Mouse (Mus musculus): ENCODE data around the gene Dock9. TPM values are rescaled to one million over a fixed set of nuclear protein-coding genes. Genes with fewer than 3 reads are reported as not detected.
"Not testable (repeated sequence)": the region's sequence is repeated elsewhere in the genome, so short reads cannot be mapped to it uniquely, and the experiment has no call there.

The Dock9 gene
- polyA plus RNA-seq, 1 experiment from 2014 or later: 5.1 TPM

DNA sequence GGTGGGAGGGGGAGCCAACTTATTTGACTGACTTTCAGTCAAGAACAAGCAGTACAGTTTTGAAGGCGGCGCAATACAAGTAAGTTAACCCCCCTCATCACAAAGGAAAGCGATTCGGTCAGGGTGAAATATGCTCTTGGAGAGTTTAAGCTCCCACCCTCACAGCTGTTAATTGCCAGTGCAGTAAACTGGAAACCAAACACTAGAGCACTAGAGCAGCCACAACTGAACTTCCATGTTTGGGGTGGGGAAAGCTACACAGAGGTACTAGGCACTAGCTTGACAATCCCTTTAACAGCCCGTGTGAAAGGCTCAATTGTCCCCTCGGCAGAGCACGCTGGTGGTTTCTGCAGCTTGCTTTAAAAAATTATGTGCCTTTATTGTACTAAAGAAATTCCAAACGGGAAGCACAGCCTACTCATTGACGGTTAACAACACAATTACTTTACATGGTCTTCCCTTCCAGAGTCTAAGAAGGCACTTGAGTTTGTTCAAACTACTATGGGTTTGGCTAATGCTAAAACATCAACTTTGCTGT is 100.4 kb downstream of the Dock9 start:
- ATAC-seq (ENCODE audit: insufficient number of reproducible peaks, insufficient read depth, low FRiP score, low TSS enrichment, low read depth): peak; percentile 82; the same call in 1 of the 2 replicates
- H3K9me3 ChIP-seq: no peaks in the 10 kb centered on the region
- peak overlapping the region; percentile 73 for H3K27ac ChIP-seq
- 25% methylated on average over 9 of the region's 9 CpGs for WGBS
- H3K4me2 ChIP-seq: peak overlapping the region; percentile 56
- H3K27me3 ChIP-seq: peaks cover 10% of the 10 kb centered on the region
- peaks cover 39% of the 10 kb centered on the region for H3K4me1 ChIP-seq (replicated peaks)
- H3K36me3 ChIP-seq: no peaks in the 10 kb centered on the region
- no peak overlapping the region for H3K9ac ChIP-seq (replicated peaks)
- peak overlapping the region; percentile 34 for H3K4me3 ChIP-seq (replicated peaks)

DNA sequence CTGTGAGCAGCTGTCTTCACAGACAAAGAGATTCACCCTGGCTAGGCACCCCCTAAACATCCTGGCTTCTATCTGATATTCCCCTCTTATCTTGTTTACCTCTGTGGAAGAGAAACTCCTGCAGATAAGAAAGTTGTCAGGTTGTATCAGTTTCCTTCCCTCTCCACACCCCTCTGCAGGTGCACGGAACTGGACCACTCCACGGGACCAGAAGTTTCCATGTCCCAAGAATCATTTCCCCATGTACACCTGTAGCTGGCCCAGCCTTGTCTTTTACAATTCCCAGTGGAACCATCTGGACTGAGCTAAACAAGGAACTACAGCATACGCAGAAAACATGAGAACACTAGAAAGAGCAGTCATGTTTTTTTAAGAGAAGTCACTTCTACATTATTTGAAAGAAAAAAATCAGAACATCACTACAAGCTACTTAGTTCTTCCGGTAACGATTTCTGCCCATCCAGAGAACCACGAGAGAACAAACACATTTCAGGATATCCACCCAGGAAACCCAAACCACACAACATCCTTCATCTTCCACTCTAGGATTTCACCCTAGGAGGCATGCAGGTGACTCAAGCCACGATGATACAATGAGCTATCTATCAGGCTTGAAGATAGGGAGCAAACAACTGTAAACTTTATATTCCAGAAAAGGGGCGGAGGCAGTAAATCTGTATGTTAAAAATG is 101.1 kb downstream of the Dock9 start:
- ATAC-seq (ENCODE audit: insufficient number of reproducible peaks, insufficient read depth, low FRiP score, low TSS enrichment, low read depth): no peak
- H3K4me3 ChIP-seq (replicated peaks): peak overlapping the region; percentile 8; the same call in 1 of the 2 replicates
- peak overlapping the region; percentile 73; the same call in 1 of the 2 replicates for H3K27ac ChIP-seq
- H3K9me3 ChIP-seq: no peaks in the 10 kb centered on the region
- H3K27me3 ChIP-seq: peaks cover 9% of the 10 kb centered on the region
- H3K4me1 ChIP-seq (replicated peaks): peaks cover 35% of the 10 kb centered on the region
- WGBS: 63% methylated on average over 8 of the region's 8 CpGs
- H3K4me2 ChIP-seq: peak overlapping the region; percentile 56
- no peaks in the 10 kb centered on the region for H3K36me3 ChIP-seq
- H3K9ac ChIP-seq (replicated peaks): no peak overlapping the region

DNA sequence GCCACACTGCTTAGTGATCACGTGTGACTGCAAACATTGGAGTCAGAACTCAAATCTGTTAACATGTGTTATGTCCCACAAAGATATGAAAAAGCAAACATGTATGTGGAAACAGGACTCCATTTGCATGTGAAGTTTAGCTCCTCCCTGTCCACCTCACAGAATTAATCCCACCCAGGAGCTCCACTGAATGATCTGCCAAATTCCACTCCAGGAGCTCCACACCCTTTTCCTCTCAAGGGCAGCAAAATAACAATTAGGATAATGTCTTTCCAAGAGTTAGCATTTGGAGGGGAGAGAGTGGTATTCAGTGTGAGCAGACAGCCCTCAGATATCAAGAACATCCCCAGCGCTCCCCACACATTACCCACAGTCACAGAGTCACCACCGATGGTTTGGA is 102.9 kb downstream of the Dock9 start:
- no peak for ATAC-seq (ENCODE audit: insufficient number of reproducible peaks, insufficient read depth, low FRiP score, low TSS enrichment, low read depth)
- 90% methylated on average over 3 of the region's 3 CpGs for WGBS
- H3K27me3 ChIP-seq: peaks cover 9% of the 10 kb centered on the region

DNA sequence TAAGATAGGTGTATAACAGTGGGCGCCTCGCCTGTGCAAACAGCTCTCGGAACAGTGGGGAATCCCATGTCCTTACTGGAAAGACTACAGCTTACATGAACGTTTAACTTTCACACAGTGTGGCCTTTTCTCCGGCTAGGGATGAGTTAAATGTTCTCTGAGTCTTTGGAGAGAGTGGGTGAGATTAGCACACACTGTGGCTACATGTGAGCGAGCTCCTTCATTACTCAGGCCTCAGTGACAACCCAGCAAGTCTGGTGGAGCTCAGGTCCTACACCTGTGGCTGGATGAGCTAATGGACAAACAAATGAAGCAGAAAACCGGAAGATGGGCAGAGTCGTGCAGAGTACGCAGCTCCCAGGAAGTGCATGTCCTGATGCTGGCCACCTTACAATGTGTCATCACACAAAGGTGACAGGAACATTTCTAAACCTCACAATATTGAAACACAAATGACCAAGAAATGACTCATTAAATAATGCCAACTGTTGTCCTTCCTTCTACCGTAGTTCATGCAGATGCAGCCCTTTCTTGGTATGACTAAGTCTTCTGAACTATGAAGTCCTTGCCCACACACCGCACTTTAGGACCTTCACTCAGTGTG is 103.5 kb downstream of the Dock9 start:
- no peak overlapping the region for H3K4me3 ChIP-seq (replicated peaks)
- no peak overlapping the region for H3K27ac ChIP-seq
- H3K9me3 ChIP-seq: no peaks in the 10 kb centered on the region
- H3K9ac ChIP-seq (replicated peaks): no peak overlapping the region
- H3K4me2 ChIP-seq: no peak overlapping the region
- ATAC-seq (ENCODE audit: insufficient number of reproducible peaks, insufficient read depth, low FRiP score, low TSS enrichment, low read depth): no peak
- H3K27me3 ChIP-seq: peaks cover 9% of the 10 kb centered on the region
- WGBS: 85% methylated on average over 11 of the region's 11 CpGs
- peaks cover 32% of the 10 kb centered on the region for H3K4me1 ChIP-seq (replicated peaks)
- no peaks in the 10 kb centered on the region for H3K36me3 ChIP-seq

More for the DNA sequence above, 102.9 kb downstream of the Dock9 start:
- Histone ChIP-seq H3K4me2 (no peak overlapping the region), H3K9ac (replicated peaks) (no peak overlapping the region), H3K4me3 (replicated peaks) (no peak overlapping the region), H3K27ac (no peak overlapping the region), H3K4me1 (replicated peaks) (peaks cover 32% of the 10 kb centered on the region), H3K9me3 (no peaks in the 10 kb centered on the region), H3K36me3 (no peaks in the 10 kb centered on the region)

DNA sequence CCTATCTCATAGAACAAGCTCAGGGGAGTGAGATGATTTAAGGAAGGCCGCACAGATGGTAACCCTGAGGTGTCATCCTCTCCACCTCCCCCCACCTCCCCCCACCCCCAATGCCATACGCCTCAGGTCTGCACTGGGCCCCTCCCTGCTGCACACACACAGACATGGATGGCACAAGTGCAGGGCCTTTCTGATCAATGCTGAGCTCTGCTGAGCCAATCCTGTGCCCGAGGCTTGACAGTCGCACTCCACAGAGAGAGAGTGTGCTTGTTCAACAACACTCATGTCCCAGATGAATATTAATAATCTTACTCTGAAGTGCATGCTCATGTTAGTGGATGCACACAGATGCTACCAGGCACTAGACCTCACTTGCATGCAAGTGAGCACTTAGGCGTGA is 108.0 kb downstream of the Dock9 start:
- H3K27ac ChIP-seq; ATAC-seq (ENCODE audit: insufficient number of reproducible peaks, insufficient read depth, low FRiP score, low TSS enrichment, low read depth); H3K9ac ChIP-seq (replicated peaks); H3K9me3 ChIP-seq; H3K4me3 ChIP-seq (replicated peaks); H3K4me2 ChIP-seq; H3K27me3 ChIP-seq; H3K36me3 ChIP-seq: not testable (repeated sequence)
- peaks cover 10% of the 10 kb centered on the region for H3K4me1 ChIP-seq (replicated peaks)
- 60% methylated on average over 5 of the region's 5 CpGs for WGBS

DNA sequence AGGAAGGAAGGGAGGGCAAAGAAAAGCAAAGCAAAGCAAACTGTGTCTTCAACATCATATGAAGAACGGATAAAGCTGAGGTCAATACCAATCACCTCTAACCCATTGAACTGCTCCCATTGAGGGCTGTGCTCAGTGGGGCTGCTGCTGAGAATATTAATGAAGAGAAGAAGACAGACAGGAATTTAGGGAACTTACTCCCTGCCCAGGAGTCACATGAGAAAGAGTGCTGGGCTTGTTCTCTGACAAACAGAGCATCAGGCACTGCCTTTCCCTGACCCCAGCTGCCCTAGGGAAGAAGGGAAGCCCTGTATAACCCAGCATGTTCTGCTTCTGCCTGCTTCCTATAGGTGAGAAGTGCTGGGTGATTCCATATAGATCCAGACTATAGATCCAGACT is 109.5 kb downstream of the Dock9 start:
- no peak for ATAC-seq (ENCODE audit: insufficient number of reproducible peaks, insufficient read depth, low FRiP score, low TSS enrichment, low read depth)
- 68% methylated on average over 1 of the region's 1 CpGs for WGBS
- H3K4me2 ChIP-seq: no peak overlapping the region

DNA sequence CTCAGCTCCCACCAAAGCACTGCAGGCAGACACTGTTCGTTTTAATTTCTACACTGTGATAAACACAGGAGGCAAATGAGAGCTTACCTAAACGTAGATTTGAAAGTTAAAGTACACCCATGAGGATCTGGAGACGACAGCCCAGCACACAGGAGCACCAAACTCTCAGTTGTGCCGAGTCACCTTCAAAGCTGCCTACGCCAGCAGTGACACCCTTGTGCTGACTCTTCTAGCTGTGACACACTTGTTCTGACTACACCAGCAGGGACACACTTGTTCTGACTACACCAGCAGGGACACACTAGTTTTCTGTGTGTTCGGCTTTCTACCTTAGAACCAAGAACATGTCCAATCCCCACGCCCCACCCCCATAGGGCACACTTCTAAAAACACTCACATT is 110.4 kb downstream of the Dock9 start:
- Histone ChIP-seq H3K9ac (replicated peaks) (no peak overlapping the region), H3K36me3 (no peaks in the 10 kb centered on the region), H3K4me3 (replicated peaks) (no peak overlapping the region), H3K9me3 (no peaks in the 10 kb centered on the region), H3K27ac (no peak overlapping the region), H3K27me3 (no peaks in the 10 kb centered on the region), H3K4me2 (no peak overlapping the region), H3K4me1 (replicated peaks) (peaks cover 10% of the 10 kb centered on the region)
- no peak for ATAC-seq (ENCODE audit: insufficient number of reproducible peaks, insufficient read depth, low FRiP score, low TSS enrichment, low read depth)
- WGBS: 77% methylated on average over 7 of the region's 7 CpGs

More for the DNA sequence above, 109.5 kb downstream of the Dock9 start:
- H3K9ac ChIP-seq (replicated peaks): no peak overlapping the region
- H3K4me1 ChIP-seq (replicated peaks): peaks cover 10% of the 10 kb centered on the region
- H3K9me3 ChIP-seq: no peaks in the 10 kb centered on the region
- H3K27ac ChIP-seq: 0 out of 2 replicates have a peak overlapping the region, but pooled peaks have one; percentile 17
- H3K36me3 ChIP-seq: no peaks in the 10 kb centered on the region
- no peaks in the 10 kb centered on the region for H3K27me3 ChIP-seq
- no peak overlapping the region for H3K4me3 ChIP-seq (replicated peaks)

DNA sequence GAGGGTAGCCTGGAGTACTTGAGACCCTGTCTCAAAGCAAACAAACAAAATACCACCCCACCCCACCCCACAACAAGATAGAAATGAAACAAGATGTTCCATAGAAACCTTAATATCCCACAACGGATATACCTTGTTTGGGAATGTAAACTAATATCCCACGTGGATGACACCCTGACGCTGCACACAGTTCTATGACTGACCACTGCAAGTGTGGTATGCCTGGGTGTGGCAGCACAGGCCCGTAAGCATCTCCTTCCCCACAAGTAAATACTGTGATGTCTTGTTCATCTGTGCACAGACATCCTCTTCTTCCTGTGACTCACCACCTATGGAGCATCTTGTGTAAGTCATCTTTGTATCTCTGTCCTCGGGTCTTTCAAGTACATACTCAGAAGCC is 118.7 kb downstream of the Dock9 start:
- Histone ChIP-seq H3K4me1 (replicated peaks) (peaks cover 41% of the 10 kb centered on the region), H3K9me3 (no peaks in the 10 kb centered on the region), H3K36me3 (no peaks in the 10 kb centered on the region), H3K27me3 (no peaks in the 10 kb centered on the region), H3K4me3 (replicated peaks) (no peak overlapping the region), H3K27ac (0 out of 2 replicates have a peak overlapping the region, but pooled peaks have one; percentile 12), H3K4me2 (no peak overlapping the region), H3K9ac (replicated peaks) (no peak overlapping the region)
- 88% methylated on average over 5 of the region's 5 CpGs for WGBS
- no peak for ATAC-seq (ENCODE audit: insufficient number of reproducible peaks, insufficient read depth, low FRiP score, low TSS enrichment, low read depth)

DNA sequence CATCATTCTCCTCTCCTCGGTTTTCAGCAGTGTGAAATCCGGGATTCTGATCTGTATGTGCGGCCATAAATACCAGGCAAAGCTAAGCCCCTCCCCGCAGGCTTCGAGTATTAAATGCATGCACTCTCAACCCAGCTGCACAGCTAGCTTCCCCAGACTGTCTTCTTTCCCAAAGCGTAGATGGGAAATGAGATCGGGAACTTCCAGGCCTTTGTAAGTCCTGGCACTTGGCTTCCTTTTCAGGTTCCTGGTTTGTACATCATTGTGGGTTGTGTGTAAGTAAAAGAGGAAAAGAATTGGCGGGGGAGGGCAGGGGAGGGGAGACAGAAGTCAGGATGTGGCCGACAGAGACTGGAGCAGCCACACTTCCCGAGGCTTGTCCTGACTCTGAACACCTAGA is 119.2 kb downstream of the Dock9 start:
- Histone ChIP-seq H3K9me3 (0 out of 2 replicates have a peak, but pooled peaks cover under 1% of the 10 kb centered on the region), H3K4me3 (replicated peaks) (no peak overlapping the region), H3K27ac (0 out of 2 replicates have a peak overlapping the region, but pooled peaks have one; percentile 53), H3K4me2 (no peak overlapping the region), H3K36me3 (no peaks in the 10 kb centered on the region), H3K4me1 (replicated peaks) (peaks cover 41% of the 10 kb centered on the region), H3K9ac (replicated peaks) (no peak overlapping the region), H3K27me3 (no peaks in the 10 kb centered on the region)
- ATAC-seq (ENCODE audit: insufficient number of reproducible peaks, insufficient read depth, low FRiP score, low TSS enrichment, low read depth): peak; percentile 65; the same call in 1 of the 2 replicates
- WGBS: 45% methylated on average over 10 of the region's 10 CpGs

DNA sequence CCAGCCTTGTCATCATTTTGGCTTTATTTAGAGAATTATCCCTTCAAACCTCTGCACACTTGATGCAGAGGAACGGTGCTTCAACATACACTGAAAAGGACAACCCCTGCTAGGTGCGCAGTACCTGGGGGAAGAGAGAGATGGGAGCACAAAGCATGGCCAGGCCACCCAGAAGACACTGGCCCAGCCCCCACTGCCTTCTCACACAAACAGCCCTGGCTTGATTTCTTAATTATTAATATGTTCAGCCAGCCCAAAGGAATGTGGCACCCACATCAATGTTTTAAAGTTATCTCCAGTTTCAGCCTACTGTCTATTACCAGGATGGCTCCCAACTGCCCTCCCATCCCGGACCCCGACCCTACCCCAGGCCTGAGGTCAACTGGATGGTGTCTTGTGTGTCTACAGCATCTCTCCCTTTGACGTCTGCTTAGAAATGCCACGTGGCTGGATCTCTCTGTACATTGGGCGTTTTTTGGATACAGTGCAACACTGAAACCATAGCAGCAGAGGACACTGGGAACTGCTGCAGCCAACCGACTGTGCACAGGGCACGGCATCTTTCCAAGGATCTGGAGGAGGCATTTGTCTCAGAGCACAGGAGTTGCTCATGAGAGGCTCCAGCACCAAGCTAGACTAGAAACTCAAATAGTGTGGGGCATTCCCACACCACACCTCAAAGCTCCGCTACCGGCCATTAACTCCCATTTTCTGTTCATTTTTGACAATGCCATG is 120.9 kb downstream of the Dock9 start:
- Histone ChIP-seq H3K4me2 (no peak overlapping the region), H3K27ac (peak overlapping the region; percentile 32; the same call in 1 of the 2 replicates), H3K4me1 (replicated peaks) (peaks cover 41% of the 10 kb centered on the region), H3K27me3 (no peaks in the 10 kb centered on the region), H3K4me3 (replicated peaks) (no peak overlapping the region), H3K9ac (replicated peaks) (no peak overlapping the region), H3K9me3 (peaks cover 4% of the 10 kb centered on the region; the same call in 1 of the 2 replicates), H3K36me3 (no peaks in the 10 kb centered on the region)
- WGBS: 89% methylated on average over 11 of the region's 11 CpGs
- ATAC-seq (ENCODE audit: insufficient number of reproducible peaks, insufficient read depth, low FRiP score, low TSS enrichment, low read depth): no peak

DNA sequence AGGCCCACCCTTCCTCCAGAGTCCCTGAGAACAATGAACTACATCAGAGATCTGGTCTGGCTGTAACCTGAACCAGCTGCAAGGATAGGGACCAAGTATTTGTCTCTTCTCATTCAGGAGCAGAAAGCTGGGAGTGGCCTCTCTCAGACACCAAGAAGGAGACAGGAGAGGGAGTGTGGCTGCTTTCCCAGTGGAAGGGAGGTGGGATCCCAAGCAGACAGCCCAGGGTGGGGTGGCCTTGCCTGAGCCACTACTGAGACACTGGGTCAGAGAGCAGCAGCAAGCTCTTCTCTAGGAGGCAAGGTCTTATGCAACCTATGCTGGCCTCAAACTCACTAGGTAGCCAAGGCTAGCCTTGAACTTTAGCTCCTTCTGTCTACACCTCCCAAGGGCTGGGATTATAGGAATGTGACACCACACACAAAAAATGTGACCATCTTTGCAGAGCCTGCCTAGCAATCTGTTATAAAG is 121.5 kb downstream of the Dock9 start:
- no peaks in the 10 kb centered on the region for H3K36me3 ChIP-seq
- H3K9ac ChIP-seq (replicated peaks): no peak overlapping the region
- no peak overlapping the region for H3K4me2 ChIP-seq
- H3K27ac ChIP-seq: peak overlapping the region; percentile 32
- no peak overlapping the region for H3K4me3 ChIP-seq (replicated peaks)
- no peaks in the 10 kb centered on the region for H3K27me3 ChIP-seq
- H3K4me1 ChIP-seq (replicated peaks): peaks cover 41% of the 10 kb centered on the region
- no peak for ATAC-seq (ENCODE audit: insufficient number of reproducible peaks, insufficient read depth, low FRiP score, low TSS enrichment, low read depth)
- peaks cover 4% of the 10 kb centered on the region; the same call in 1 of the 2 replicates for H3K9me3 ChIP-seq

All from limb, embryonic 12.5 days (tissue).